Comparison of ENCODE assay signal across 8 mouse cellular contexts in the genomic region with DNA sequence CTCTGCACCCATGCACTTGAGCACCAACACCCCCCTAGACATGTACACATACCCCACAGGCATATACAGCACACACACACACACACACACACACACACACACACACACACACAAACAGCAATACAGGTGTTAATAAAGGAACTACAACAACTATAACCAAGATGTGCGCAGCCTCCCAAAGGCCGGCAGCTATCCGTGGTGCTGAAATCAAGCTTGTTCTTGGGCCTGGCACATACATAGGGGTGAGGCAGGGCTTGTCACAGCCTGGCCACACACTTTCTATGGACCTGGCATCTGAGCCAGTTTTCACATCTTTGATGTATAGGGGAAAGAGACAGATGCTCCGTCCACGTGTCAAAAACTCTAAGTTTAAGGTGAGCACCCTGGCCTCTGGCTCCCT. TPM values are rescaled to one million over a fixed set of nuclear protein-coding genes. Genes with fewer than 3 reads are reported as not detected.
DNase-seq lines count a peak whose midpoint lies in the region; ATAC-seq lines count a peak whose summit lies in the region.

No protein-coding gene starts in this region.

- H3K27me3 ChIP-seq in intestine, embryonic 14.5 days (replicated peaks; ENCODE audit: control insufficient read depth, insufficient read depth, low read length), result no peaks in the 10 kb centered on the region
- no peaks in the 10 kb centered on the region; the same call in 1 of the 2 replicates for H3K27me3 ChIP-seq in intestine, embryonic 16.5 days (replicated peaks; ENCODE audit: control insufficient read depth, insufficient read depth, low read length)
- no peaks in the 10 kb centered on the region for H3K27me3 ChIP-seq in limb, embryonic 10.5 days (ENCODE audit: low read depth, poor library complexity, severe bottlenecking)
- no peaks in the 10 kb centered on the region; the same call in 1 of the 2 replicates for H3K27me3 ChIP-seq in intestine, embryonic 15.5 days (replicated peaks)

- no peak overlapping the region for H3K9ac ChIP-seq in intestine, embryonic 14.5 days (ENCODE audit: low read length)
- H3K9ac ChIP-seq in intestine, embryonic 16.5 days (ENCODE audit: low read depth, low read length), result no peak overlapping the region
- no peak overlapping the region for H3K9ac ChIP-seq in intestine, embryonic 15.5 days

- no peaks in the 10 kb centered on the region for H3K4me1 ChIP-seq in intestine, embryonic 14.5 days (replicated peaks; ENCODE audit: control insufficient read depth, insufficient read depth, low read length)
- no peaks in the 10 kb centered on the region for H3K4me1 ChIP-seq in intestine, embryonic 16.5 days (ENCODE audit: control insufficient read depth, insufficient read depth, low read length)
- H3K4me1 ChIP-seq in limb, embryonic 10.5 days, result no peaks in the 10 kb centered on the region
- H3K4me1 ChIP-seq in intestine, embryonic 15.5 days (replicated peaks), result no peaks in the 10 kb centered on the region

- peak; percentile 85 for DNase-seq in intestine, embryonic 14.5 days (ENCODE audit: low spot score)
- DNase-seq in A20 (ENCODE audit: low read depth, low spot score), result peak; percentile 43
- DNase-seq in adrenal gland, postnatal 10 days, result peak; percentile 76
- DNase-seq in limb, embryonic 10.5 days (ENCODE audit: low spot score), result peak; percentile 73
- DNase-seq in spleen, postnatal 36 days (ENCODE audit: low spot score in 2 of 2), result no peak

- no peaks in the 10 kb centered on the region for H3K36me3 ChIP-seq in intestine, embryonic 14.5 days (ENCODE audit: control insufficient read depth, insufficient read depth, low read length)
- no peaks in the 10 kb centered on the region for H3K36me3 ChIP-seq in intestine, embryonic 16.5 days (ENCODE audit: control insufficient read depth, insufficient read depth, low read length)
- H3K36me3 ChIP-seq in limb, embryonic 10.5 days, result no peaks in the 10 kb centered on the region
- no peaks in the 10 kb centered on the region for H3K36me3 ChIP-seq in intestine, embryonic 15.5 days

- H3K9me3 ChIP-seq in intestine, embryonic 14.5 days (ENCODE audit: control insufficient read depth, low read length), result no peaks in the 10 kb centered on the region
- no peaks in the 10 kb centered on the region for H3K9me3 ChIP-seq in intestine, embryonic 16.5 days (ENCODE audit: control insufficient read depth, low read length)
- no peaks in the 10 kb centered on the region for H3K9me3 ChIP-seq in limb, embryonic 10.5 days (replicated peaks)
- H3K9me3 ChIP-seq in intestine, embryonic 15.5 days, result peaks cover 2% of the 10 kb centered on the region; the same call in 1 of the 2 replicates

- ATAC-seq in intestine, embryonic 14.5 days (replicated peaks; ENCODE audit: low FRiP score, low TSS enrichment, low read depth), result no peak
- ATAC-seq in intestine, embryonic 16.5 days, result no peak
- ATAC-seq in activated CD4-positive, CD25-positive, alpha-beta regulatory T cell, adult 4 months, result no peak
- ATAC-seq in intestine, embryonic 15.5 days, result no peak

- no peak overlapping the region for H3K27ac ChIP-seq in intestine, embryonic 14.5 days (ENCODE audit: low read depth)
- no peak overlapping the region for H3K27ac ChIP-seq in intestine, embryonic 16.5 days (ENCODE audit: low read length)
- H3K27ac ChIP-seq in limb, embryonic 10.5 days, result no peak overlapping the region
- H3K27ac ChIP-seq in intestine, embryonic 15.5 days, result no peak overlapping the region

- H3K4me2 ChIP-seq in intestine, embryonic 14.5 days (ENCODE audit: low read length), result no peak overlapping the region
- no peak overlapping the region for H3K4me2 ChIP-seq in intestine, embryonic 16.5 days (ENCODE audit: low read depth, low read length)
- H3K4me2 ChIP-seq in intestine, embryonic 15.5 days (replicated peaks), result no peak overlapping the region

- H3K4me3 ChIP-seq in intestine, embryonic 14.5 days (ENCODE audit: low read depth, low read length), result no peak overlapping the region
- no peak overlapping the region for H3K4me3 ChIP-seq in intestine, embryonic 16.5 days (ENCODE audit: low read length)
- no peak overlapping the region for H3K4me3 ChIP-seq in limb, embryonic 10.5 days
- no peak overlapping the region for H3K4me3 ChIP-seq in intestine, embryonic 15.5 days (replicated peaks)

- 18% methylated on average over 5 of the region's 5 CpGs for WGBS in intestine, embryonic 14.5 days
- 12% methylated on average over 5 of the region's 5 CpGs for WGBS in intestine, embryonic 16.5 days
- WGBS in limb, embryonic 10.5 days, result 27% methylated on average over 5 of the region's 5 CpGs
- WGBS in intestine, embryonic 15.5 days, result 22% methylated on average over 5 of the region's 5 CpGs

RNA-seq across cellular contexts. Expression of a gene that starts 36.7 kb away (rescaled TPM):
- 2.2 and 2.7 TPM in 2 replicates for polyA plus RNA-seq in intestine, embryonic 14.5 days (2014; fragmentation: Nextera tagmentation; extraction: Ambion mirVana)
- 2.6 and 3.1 TPM in 2 replicates for polyA plus RNA-seq in intestine, embryonic 16.5 days (2015; fragmentation: Nextera tagmentation; extraction: Ambion mirVana)
- 1 to 10 TPM; 2.5 to 4.3 TPM for total RNA-seq in adrenal gland, postnatal 10 days (2021)
- polyA plus RNA-seq in limb, embryonic 10.5 days (2016; fragmentation: Nextera tagmentation; extraction: Ambion mirVana), result not detected in 2 replicates
- not detected for polyA plus RNA-seq in activated CD4-positive, CD25-positive, alpha-beta regulatory T cell, adult 4 months (2017; shearing (Covaris generic))
- polyA plus RNA-seq in intestine, embryonic 15.5 days (2015; fragmentation: Nextera tagmentation; extraction: Ambion mirVana), result 2.7 and 3.7 TPM in 2 replicates

RNA-seq across cellular contexts. Expression of a gene that starts 44.3 kb away (rescaled TPM):
- 79.9 and 81.7 TPM in 2 replicates for polyA plus RNA-seq in intestine, embryonic 14.5 days (2014; fragmentation: Nextera tagmentation; extraction: Ambion mirVana)
- 112 and 114 TPM in 2 replicates for polyA plus RNA-seq in intestine, embryonic 16.5 days (2015; fragmentation: Nextera tagmentation; extraction: Ambion mirVana)
- 10 to 100 TPM; 68.2 to 90.0 TPM for total RNA-seq in adrenal gland, postnatal 10 days (2021)
- 34.0 and 34.8 TPM in 2 replicates for polyA plus RNA-seq in limb, embryonic 10.5 days (2016; fragmentation: Nextera tagmentation; extraction: Ambion mirVana)
- polyA plus RNA-seq in activated CD4-positive, CD25-positive, alpha-beta regulatory T cell, adult 4 months (2017; shearing (Covaris generic)), result not detected
- polyA plus RNA-seq in intestine, embryonic 15.5 days (2015; fragmentation: Nextera tagmentation; extraction: Ambion mirVana), result 113 and 116 TPM in 2 replicates

Comparison
In these comparisons a context has a peak if more than half of its experiments do, and no peak if none do; other contexts are left out.
1. DNase-seq: peak in intestine, embryonic 14.5 days (single experiment), A20 (single experiment), adrenal gland, postnatal 10 days (single experiment) and limb, embryonic 10.5 days (single experiment); none in spleen, postnatal 36 days (0 of 2).
2. RNA of a gene that starts 44.3 kb away (polyA plus RNA-seq): 113 to 116 TPM in intestine, embryonic 15.5 days, 112 to 114 TPM in intestine, embryonic 16.5 days, 79.9 to 81.7 TPM in intestine, embryonic 14.5 days and 34.0 to 34.8 TPM in limb, embryonic 10.5 days; not detected in activated CD4-positive, CD25-positive, alpha-beta regulatory T cell, adult 4 months; every median in the first group is over 10 times any median in the second.